Mouse (Mus musculus) olfactory bulb, adult 2 months (tissue): ENCODE data around the gene Capza1.

Experiments
- CTCF ChIP-seq: fragments of 200-500 bp; IDR thresholded peaks from 2 replicates; pipeline ENCODE4 v1.5.1; 2012; ENCODE audit warnings: low read depth, mild to moderate bottlenecking, low read length, moderate library complexity; ENCODE audit not compliant: insufficient read depth
- POLR2A ChIP-seq: fragments of 200-500 bp; IDR thresholded peaks from 2 replicates; pipeline ENCODE4 v1.6.1; 2012; ENCODE audit warnings: mild to moderate bottlenecking, low read depth, low read length, moderate library complexity; ENCODE audit not compliant: insufficient read depth

DNA sequence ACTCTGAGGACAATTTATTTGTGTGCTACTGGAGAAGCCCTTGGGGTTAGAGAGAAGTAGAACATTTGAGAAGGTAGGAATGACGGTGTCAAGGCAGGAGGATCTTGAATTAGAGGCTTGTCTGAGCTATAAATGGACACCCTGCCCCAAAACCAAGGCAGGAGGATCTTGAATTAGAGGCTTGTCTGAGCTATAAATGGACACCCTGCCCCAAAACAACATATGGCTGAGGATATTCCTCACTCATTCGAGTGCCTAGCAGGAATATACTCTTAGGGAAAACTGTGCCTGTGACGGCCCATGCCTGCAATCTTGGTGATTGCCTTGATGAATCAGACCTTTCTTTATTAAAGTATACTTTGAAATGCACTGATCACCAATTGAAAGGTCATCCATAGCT is 41.7 kb upstream of the Capza1 start:
- no peak for TF ChIP-seq CTCF
- TF ChIP-seq POLR2A: no peak
